Mouse (Mus musculus): Measurements from ENCODE around the gene Ralgps1.

The Ralgps1 gene

DNA sequence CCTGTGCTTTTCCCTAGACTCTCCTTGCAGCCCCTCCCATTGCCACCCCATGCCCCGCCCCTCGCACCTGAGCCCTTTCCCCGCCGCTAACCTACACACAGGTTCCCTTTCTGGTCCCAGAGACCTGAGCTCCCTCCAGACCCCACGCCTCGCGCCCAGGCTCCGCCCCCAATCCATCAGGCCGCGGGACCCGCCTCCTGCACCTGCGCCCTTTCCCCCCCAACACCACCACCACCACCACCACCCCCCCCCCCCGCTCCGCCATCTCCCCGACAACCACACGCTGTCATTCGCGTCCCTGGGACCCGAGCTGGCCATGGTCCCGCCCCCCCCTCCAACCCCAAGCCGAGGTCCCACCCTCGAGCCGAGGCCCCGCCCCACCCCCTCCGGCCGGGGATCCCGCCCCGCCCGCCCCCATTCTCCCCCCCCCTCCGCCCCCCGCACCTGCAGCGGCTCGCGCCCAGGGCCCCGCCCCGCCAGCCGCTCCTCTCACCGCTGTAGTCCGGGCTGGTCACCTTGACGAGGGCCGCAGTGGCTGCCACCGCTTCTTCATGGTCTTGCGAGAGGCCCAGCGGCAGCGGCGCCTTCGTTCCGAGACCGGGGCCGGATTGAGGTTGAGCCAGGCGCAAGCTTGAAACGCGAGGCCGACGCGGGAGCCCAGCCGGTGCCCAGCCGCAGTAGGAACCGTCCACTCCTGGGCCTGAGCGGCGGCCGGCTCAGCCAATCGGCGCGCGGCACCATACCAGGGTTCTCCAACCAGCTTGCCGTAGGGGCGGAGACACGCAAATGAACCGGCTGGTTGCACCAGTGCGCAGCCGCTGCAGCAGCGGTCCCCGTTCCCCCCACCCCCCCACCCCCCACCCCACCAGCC is at the start of gene Ralgps1:
Ralgps1 (minus strand) TSS at position 710 of the 871 bp plus-strand sequence.
- peak; percentile 97 for DNase-seq (ENCODE audit: low read depth)

DNA sequence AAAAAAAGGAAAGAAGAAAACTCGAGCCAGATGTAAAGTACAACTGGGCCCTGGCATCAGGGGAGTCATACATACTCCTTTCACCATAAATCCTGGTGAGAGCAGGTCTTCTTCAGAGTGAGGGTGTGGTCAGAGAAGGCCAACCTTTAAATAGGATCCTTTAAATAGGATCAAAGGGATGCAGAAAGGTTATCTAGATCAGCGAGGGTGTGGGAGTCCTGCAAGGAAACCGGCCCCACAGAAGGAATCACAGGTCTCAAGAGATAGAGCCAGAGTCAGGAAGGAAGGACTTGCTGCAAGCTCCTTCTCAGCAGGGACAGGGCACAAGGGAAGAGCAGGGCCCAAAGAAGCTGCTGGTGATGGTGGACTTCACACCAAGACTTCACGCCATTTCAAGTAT is 46.2 kb upstream of the Ralgps1 start:
- no peak for DNase-seq (ENCODE audit: low read depth)

DNA sequence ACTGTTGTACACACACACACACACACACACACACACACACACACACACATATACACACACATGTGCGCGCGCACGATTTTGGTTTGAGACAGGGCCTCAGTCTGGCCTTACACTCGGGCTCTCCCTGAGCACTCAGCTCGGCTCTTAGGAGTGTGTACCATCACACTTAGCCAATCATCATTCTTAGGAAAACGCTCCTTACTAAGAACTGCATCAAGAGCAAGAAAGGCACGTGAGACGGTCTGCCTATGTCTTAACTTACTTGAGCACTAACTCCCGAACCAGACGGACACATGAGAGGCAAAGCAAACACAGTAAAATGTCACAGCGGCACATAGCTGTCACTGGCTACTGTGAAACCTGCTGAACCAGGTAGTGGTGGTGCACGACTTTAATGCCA is 42.7 kb upstream of the Ralgps1 start:
- DNase-seq (ENCODE audit: low read depth): no peak

DNA sequence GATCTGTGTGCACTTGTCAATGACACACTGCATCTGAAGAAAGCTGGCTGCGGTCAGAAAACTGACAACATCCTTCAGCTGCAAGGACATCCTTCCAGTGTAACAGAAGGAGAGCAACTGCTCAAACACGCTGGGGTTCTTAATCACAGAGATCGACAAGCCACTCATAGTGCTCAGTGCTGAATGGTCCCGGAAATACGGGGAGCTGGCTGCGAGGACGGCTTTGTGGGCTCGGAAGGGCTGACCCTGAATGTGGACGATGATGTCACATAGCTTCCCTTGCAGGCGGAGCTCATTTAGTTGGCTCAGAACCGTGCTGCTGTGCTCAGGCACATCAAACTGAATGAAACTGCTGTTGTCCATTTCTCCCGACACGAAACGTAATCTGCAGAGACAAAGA is 40.8 kb upstream of the Ralgps1 start:
- no peak for DNase-seq (ENCODE audit: low read depth)

DNA sequence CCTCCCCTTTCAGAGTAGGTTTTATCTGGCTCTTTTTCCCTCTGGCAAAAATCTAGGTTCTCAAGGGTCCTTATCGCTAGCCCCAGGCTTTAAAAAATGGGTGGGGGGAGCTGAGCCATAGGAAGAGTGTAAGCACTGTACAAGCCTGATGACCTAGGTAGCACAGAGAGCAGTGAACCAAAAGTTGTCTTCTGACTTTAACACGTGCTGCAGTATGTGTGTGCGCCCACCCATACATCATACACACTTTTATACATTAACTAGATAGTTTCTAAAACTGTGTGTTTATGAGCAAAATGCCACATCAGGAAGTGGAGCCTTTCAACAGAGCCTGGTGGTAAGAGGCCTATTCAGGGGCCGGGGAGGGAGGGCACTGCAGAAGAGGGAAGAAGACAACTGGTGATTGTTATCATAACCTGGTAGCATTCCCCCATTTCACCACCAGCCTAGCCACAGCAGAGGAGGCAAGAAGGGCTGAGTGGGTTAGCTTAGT is 32.3 kb upstream of the Ralgps1 start:
- DNase-seq (ENCODE audit: low read depth): peak; percentile 88

DNA sequence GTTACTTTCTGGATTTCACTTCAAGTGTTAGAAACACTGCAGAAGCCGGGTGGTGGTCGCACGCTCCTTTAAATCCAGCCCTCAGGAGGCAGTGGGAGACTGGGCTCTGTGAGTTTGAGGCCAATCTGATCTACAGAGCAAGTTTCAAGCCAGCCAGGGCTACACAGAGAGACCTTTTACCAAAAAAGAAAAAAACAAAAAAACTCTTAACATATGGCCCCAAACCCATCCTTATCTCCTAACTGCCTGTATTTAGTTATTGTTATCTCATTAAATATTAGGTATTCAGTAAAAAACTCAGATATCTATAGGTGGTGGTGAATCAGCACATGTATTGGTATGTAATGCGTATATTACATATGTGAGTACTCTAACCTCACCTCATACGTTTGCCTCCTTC is 31.4 kb upstream of the Ralgps1 start:
- DNase-seq (ENCODE audit: low read depth): no peak

DNA sequence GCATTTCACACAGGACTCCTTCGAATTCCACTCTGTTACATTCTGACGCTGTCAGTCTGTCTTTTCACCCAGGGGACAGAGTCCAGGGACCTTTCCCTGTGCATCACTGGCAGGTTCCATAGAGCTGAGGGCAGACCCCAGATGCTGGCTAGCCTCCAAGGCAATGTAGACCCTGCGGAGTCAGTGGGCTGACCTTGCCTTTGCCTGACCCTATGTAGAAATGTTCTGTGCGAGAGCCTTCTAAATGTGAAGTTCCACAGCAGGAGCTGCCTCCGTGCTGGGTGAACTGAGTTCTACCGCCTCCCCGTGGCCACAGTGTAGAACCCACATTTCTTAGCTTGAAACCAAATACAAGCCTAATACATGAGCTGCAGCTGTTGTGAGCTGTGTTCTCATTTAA is 30.9 kb upstream of the Ralgps1 start:
- DNase-seq (ENCODE audit: low read depth): peak; percentile 78

DNA sequence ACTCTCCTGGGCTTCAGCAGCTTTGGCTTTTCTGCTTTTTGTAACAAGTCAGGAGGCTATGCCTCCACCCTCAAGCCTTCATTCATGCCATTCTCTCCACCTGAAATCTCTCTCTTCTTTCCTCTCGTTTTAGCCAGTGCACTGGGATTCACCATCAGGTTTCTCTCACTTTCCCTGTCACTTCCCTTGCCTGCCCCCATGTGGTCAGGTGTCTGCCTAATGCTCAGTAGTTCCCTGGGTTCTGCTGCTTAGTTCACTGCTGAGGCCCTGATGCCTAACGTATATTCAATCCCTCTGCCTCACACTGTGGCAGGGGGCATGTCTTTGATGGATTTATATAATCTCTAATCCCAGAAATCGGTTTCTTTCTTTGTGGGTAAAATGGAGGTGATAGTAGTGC is 29.9 kb upstream of the Ralgps1 start:
- peak; percentile 35 for DNase-seq (ENCODE audit: low read depth)

DNA sequence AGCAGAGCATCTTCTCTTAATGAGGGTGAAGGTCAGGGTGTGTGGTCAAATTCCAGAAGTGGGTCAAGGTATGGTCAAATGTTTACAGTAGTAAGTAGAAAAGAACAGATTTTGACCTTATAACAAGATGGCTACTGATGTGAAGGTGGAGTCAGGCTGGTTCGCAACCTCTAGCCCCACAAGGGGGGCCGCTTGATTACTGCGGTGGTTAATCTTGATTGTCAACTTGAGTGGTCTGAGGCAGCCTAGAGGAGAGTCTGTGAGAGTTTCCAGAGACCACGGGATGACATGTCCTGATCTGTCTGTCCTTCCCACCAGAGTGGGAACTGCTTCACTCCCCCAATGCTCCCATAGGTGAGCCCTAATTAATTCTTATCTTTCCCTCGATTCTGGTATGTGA is 29.3 kb upstream of the Ralgps1 start:
- no peak for DNase-seq (ENCODE audit: low read depth)

DNA sequence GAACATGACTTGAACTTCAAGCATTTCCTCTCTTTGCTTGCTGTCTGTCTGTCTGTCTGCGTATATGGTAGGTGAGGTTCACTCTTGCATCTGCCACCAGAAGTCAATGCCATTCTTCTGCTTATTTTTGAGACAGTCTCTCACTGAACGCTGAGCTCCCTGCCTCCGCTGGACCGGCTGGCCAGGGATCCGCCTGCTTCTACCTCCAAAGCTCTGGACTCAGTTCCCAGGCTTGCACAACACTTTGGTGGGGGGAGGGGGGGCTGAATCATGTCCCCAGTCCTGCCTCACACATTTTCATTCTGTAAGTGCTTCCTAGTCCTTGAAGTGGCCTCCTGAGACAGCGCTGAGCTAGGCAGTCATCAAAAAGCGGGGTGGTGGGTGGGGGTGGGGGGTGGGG is 27.8 kb upstream of the Ralgps1 start:
- DNase-seq (ENCODE audit: low read depth): no peak

DNA sequence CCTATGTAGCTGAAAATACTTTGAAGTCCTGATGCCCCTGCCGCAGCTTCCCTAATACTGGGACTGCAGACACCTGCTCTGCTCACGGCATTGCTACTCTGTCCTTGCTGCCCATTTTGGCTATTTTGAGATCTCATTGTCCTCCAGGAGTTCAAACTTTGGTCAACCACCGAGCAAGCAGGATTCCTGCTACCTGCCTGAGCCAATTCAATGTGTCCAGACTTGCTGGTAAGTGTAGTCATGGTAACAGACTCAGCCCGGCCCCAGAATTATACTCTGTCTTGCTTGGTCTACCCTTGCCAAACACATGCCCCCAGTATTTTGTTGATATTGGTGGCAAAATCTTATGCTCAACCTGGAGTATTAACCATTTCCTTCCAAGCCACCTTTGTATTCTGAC is 25.8 kb upstream of the Ralgps1 start:
- DNase-seq (ENCODE audit: low read depth): no peak

DNA sequence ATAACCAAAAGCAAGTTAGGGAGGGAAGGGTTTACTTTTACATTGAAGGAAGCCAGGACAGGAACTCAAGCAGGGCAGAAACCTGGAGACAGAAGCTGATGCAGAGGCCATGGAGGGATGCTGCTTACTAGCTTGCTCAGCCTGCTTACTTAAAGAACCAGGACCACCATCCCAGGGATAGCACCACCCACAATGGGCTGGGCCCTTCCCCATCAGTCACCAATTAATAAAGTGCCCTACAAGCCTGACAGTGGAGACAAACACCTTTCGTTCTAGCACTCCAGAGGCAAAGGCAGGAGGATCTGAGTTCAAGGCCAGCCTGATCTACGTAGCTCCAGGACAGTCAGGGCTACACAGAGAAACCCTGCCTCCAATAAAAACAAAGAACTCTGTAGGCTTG is 23.8 kb upstream of the Ralgps1 start:
- no peak for DNase-seq (ENCODE audit: low read depth)

DNA sequence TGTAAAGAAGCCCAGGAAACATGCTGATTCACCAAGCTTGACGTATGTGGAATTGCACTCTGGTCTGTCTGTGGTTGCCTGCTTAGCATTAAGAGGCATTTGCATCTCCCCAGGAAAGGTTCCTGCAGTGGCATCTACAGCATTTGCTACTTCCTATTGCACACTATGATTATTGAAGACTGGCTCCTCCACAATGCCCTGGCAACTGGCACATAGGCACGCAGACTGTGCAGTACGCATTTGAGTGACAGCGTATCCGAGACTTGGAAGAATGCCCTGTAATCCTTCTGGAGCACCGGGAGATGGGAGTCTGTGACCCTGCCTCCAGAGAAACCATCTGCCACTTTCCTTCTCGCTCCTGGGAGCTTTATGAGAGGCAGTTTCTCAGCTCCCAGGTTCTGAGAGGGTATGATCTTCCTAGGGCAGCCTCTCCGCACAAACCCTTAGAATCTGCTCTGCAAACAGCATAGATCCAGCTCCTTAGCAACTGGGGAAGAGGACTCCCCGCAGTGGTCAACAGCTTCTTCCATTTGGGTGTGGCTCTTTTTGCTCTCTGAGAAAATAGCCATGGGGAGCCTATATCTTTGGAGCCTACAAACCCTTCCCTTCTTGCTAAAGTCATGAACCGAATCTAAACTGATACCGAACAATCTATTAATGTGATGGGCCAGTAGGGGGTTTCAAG is 22.8 kb upstream of the Ralgps1 start:
- peak; percentile 9 for DNase-seq (ENCODE audit: low read depth)

DNA sequence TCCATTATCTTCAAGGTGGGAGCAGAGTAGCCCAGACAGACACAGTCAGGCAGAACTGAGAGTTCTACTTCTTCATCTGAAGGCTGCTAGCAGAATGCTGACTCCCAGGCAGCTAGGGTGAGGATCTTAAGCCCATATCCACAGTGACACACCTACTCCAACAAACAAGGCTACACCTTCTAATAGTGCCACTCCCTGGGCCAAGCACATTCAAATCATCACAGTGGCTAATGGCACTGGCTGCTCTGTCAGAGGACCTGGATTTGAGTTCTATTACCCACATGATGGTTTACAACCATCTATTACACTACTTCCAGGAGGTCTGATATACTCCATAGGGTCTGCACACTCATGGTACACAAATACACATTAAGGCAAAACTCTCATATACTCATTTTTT is 21.7 kb upstream of the Ralgps1 start:
- no peak for DNase-seq (ENCODE audit: low read depth)

DNA sequence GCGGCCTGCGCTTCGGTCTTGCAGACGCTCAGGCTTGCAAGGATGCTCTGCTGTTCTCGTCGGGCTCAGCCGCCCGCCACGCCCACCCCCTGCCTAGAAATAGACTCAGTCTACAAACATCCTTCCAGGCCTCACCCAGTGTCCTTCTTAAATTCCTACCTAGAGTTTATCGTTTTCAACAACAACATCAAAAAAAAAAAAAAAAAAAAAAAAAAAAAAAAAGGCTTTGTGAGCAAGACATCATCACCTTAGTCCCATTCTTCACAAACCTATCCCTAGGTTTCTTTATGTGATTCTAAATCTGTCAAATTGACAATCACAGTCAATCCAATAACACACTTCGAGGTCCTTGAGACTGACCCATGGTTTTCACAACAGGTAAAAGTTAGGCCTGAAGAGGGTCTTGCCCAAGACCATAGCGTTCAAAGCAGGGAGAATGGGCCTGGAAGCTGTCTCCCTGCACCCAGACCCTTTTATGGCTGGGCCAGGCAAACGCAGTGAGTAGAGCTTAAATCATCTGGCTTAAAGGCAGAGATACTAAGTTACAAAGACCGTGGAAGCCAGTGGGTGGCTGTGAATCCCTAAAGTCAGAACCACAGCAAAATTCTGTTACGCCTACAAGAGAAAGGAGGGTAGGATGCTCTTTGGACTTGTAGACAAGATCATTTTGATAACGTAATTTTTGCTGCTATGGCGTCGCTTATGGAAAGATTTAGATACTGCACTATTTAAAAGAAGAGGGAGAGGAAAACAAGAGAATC is 542 bp upstream of the Ralgps1 start:
- no peak for DNase-seq (ENCODE audit: low read depth)

DNA sequence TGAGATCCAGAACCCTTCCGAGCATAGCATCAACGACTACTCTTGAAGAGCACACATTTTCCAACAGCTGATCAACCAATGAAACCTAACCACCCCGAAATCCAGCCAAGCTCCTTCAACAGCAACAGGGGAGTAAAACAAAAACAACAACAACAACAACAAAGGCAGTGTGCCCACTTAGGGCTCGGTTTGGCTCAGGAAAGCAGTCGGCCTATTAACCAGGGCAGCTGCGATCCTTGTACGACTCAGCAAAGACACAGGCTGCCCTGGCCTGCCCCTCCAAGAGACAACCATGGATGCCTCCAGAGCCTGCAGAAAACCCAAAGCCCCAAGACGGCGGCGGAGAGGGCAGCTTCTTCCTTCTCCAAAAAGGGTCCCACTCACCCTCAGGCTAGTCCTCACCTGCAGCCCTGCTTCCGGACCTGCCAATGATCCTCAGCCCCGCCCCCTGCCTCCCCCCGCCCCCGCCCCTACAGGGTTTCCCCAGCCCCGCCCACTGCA is 960 bp downstream of the Ralgps1 start:
- peak; percentile 11 for DNase-seq (ENCODE audit: low read depth)

DNA sequence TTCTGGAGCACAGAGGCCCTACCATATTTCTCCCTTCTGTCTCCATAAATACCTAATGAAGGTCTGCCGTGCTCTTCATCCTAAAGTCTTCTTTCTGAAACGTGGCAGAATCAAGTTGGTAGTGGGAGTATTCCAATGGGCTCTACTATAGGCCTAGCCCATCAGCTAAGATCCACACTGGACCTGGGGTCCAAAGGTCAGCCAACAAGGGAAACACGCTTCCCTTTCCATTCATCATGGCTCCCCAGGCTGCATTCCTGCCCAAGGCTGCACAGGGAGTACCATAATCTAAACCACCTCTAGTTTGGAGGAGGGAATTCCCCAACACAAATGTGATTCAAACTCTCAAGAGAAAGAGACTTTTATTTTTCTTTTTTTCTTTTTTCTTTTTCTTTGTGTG is 1.8 kb downstream of the Ralgps1 start:
- DNase-seq (ENCODE audit: low read depth): no peak

DNA sequence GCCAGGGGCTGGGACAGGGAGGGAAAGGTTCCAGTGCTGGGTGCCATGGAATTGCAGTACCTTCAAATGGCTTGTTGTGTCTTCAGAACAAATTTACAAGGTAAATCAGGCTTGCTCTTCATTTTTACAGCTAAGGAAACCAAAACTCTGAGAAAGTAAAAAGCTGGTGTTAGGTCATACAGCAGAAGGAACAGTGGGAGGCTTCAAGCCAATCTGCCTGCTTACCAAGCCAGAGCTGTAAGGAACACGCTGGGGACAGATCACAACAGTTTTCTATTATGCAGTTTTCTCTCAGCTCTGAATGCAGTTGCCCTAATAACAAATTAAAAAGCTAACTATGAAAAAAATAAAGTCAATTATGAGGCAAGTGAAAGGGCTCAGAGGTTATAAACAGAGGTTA is 2.8 kb downstream of the Ralgps1 start:
- no peak for DNase-seq (ENCODE audit: low read depth)

DNA sequence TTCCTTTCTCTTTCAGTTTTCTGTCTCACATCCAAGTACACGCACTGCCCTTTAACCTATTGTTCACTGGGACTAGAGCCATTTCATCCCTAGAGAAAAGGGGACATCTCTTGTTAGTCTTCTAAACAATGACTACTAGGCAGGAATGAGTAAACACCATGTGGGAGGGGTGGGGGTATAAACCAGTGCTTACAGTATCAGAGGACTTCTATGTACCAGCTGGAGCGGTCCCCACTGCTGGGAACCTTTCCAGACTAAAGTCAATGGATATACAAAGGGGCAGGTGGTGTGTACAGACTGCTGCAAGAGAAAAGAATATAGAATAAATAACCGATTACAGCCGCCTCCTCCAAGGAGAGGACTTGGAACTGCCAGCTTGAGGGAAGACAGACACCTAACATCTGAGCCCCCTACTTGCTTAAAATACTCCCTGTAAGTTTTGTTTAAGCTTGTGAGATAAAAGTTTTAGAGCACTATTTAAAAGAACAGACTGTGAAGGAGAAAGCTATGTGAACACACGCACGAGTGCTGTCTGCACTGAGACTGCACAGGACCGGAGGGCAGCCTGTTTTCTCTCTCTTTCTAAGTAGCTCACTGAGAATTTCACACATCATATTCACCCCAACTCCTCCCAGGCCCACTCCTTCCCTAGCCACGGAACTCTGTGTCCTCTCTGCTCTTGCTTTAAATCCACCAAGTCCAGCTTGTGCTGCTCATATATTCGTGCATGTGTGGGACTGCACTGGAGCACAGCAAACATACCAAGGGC is 5.4 kb downstream of the Ralgps1 start:
- DNase-seq (ENCODE audit: low read depth): no peak

DNA sequence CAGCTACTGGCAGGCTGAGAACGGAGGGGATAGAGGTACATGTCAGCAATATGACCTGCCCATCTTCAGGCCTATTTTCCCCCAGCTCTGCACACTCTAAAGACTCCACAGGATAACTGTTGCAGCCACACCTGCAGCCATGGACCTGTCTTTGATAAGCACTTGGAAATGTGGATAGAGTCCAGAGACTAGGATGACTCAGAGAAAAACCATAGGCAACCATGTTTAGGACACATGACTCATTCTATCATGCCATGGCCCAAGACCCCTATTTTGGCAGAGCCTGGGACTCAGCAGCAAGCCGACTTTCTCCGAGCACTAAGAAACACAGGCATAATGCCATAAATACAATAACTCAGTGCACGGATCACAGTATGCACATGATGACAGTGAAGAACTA is 6.6 kb downstream of the Ralgps1 start:
- DNase-seq (ENCODE audit: low read depth): no peak

DNA sequence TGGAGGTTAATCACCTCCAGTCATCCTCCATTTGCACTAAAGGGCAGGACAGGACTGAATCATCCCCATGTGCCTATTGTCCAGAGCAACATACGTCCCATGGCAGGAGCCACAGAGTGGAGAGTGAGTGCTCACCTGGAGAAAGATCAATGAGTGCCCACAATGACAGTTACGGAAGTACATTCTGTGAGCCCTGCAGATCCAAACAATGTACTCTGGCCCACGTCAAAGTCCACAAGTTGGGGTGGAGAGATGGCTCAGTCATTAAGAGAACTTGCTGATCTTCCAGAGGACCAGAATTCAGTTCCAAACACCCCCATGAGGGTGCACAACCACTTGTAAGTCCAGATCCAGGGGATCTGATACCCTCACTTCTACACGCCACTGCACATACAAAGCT is 7.4 kb downstream of the Ralgps1 start:
- no peak for DNase-seq (ENCODE audit: low read depth)

Data from 416B (cell line).